Mouse (Mus musculus) limb, embryonic 14.5 days (tissue): Measurements from ENCODE around the gene Atxn1. TPM values are rescaled to one million over a fixed set of nuclear protein-coding genes. Genes with fewer than 3 reads are reported as not detected.
A peak's percentile ranks its signal among the peaks of the same experiment; 100 is the strongest.

Experiments
- ATAC-seq: fragments of 200-750 bp; cut with Nextera tagmentation; 2 replicates; pipeline ENCODE4 v1.8.0; 2017; ENCODE audit warnings: low read depth, moderate number of reproducible peaks, moderate TSS enrichment; ENCODE audit not compliant: low FRiP score
- DNase-seq: peaks from one replicate; pipeline ENCODE4 v3.0.0-alpha.2; 2015; ENCODE audit warnings: low spot score
- H3K27ac ChIP-seq: fragments of 300-500 bp; sonication (generic); replicated peaks from 2 replicates; pipeline ENCODE4 v1.5.1; 2014; ENCODE audit warnings: low read depth, mild to moderate bottlenecking, low read length, moderate library complexity, mixed read lengths
- H3K27me3 ChIP-seq: fragments of 300-500 bp; sonication (generic); 2 replicates; pipeline ENCODE4 v1.6.1; 2014; ENCODE audit warnings: low read length, mixed read lengths; ENCODE audit not compliant: control insufficient read depth, insufficient read depth
- H3K36me3 ChIP-seq: fragments of 300-500 bp; sonication (generic); 2 replicates; pipeline ENCODE4 v1.6.1; 2014; ENCODE audit warnings: mild to moderate bottlenecking, low read length, moderate library complexity, mixed read lengths; ENCODE audit not compliant: control insufficient read depth, insufficient read depth
- H3K4me1 ChIP-seq: fragments of 300-500 bp; sonication (generic); 2 replicates; pipeline ENCODE4 v1.6.1; 2014; ENCODE audit warnings: antibody characterized with exemption, low read length, mixed read lengths; ENCODE audit not compliant: control insufficient read depth, insufficient read depth
- H3K4me2 ChIP-seq: fragments of 300-500 bp; sonication (generic); replicated peaks from 2 replicates; pipeline ENCODE4 v1.6.1; 2014; ENCODE audit warnings: low read depth, mild to moderate bottlenecking, low read length, moderate library complexity; ENCODE audit not compliant: severe bottlenecking
- H3K4me3 ChIP-seq: fragments of 300-500 bp; sonication (generic); replicated peaks from 2 replicates; pipeline ENCODE4 v1.5.1; 2014; ENCODE audit warnings: low read length
- H3K9ac ChIP-seq: fragments of 300-500 bp; sonication (generic); 2 replicates; pipeline ENCODE4 v1.6.1; 2014; ENCODE audit warnings: mild to moderate bottlenecking, low read depth, low read length, moderate library complexity; ENCODE audit not compliant: severe bottlenecking
- H3K9me3 ChIP-seq: fragments of 300-500 bp; sonication (generic); 2 replicates; pipeline ENCODE4 v1.6.1; 2016; ENCODE audit warnings: low read length; ENCODE audit not compliant: control insufficient read depth
- POLR2A ChIP-seq: fragments of 200-500 bp; IDR thresholded peaks from 2 replicates; pipeline ENCODE4 v1.8.0; 2012; ENCODE audit warnings: inconsistent platforms, mild to moderate bottlenecking, moderate library complexity, borderline replicate concordance; ENCODE audit not compliant: insufficient read depth, insufficient read length; ENCODE audit errors: extremely low read depth
- WGBS: fragments of 180-500 bp; shearing (Covaris S2); extraction: QIAGEN DNeasy Blood & Tissue Kit; methylation state at CpG from one replicate; pipeline ENCODE4 v1.1.7; 2014; 5-methylcytosine and 5-hydroxymethylcytosine counted together
- polyA plus RNA-seq, 2 experiments: library from polyadenylated mRNA; depleted of rRNA in 1 of 2; stranded (reverse) in 1 of 2; unstranded in 1 of 2; fragments of >200 nt; fragmentation: Nextera tagmentation in 1 of 2; extraction: Ambion mirVana in 1 of 2; gene quantifications; 2 replicates each; pipeline versions ENCODE4 v1.2.1 to v1.2.3; 2012 to 2014

Atxn1 gene
- polyA plus RNA-seq, 2 experiments: 3.3 to 5.3 TPM

DNA sequence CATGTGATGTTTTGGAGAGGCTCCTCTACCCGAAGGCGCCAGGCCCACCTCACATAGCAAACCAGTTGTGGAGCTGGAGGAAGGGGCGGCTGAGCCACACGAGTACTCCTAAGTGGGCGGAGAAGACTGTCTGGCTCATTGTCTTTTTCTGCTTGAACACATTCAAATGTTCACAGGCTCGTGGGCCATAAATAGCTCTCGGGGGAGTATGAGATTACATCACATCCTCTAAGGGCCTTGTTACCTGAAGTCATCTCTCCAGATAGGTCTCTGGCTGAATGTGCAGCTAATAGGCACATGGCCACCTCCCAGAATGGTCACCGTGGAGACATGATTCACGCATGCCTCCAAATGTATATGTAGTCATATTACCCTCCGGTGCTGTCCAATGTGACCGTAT is 350.0 kb downstream of the Atxn1 start:
- Histone ChIP-seq H3K9ac (no peak overlapping the region), H3K36me3 (no peaks in the 10 kb centered on the region), H3K4me2 (no peak overlapping the region), H3K27me3 (no peaks in the 10 kb centered on the region), H3K4me1 (no peaks in the 10 kb centered on the region), H3K9me3 (no peaks in the 10 kb centered on the region), H3K4me3 (no peak overlapping the region), H3K27ac (no peak overlapping the region)
- ATAC-seq: no peak
- no peak for DNase-seq
- WGBS: 74% methylated on average over 11 of the region's 11 CpGs
- TF ChIP-seq POLR2A: no peak

DNA sequence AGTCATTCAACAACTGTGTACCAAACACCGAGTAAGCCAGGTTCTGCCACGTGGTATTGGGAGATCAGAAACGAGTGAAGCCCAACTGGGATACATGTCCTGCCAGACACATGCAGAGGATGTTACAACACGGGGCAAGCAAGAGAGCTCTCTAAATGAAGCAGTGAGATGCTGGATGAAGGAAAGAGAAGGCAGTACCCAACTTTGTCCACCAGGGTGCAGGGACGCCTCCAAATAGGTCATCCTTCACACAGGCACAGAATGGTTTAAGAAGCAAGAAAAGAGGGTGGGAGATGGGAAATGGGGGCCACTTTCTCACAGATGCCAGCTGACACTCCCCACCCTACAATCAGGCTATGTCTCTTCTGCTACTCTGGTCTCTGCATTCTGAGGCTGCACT is 351.5 kb downstream of the Atxn1 start:
- ATAC-seq (no peak), DNase-seq (peak; percentile 22)
- Histone ChIP-seq H3K4me2 (no peak overlapping the region), H3K36me3 (no peaks in the 10 kb centered on the region), H3K4me3 (no peak overlapping the region), H3K27me3 (no peaks in the 10 kb centered on the region), H3K9me3 (peaks cover 4% of the 10 kb centered on the region; the same call in 1 of the 2 replicates), H3K4me1 (no peaks in the 10 kb centered on the region), H3K27ac (no peak overlapping the region), H3K9ac (no peak overlapping the region)
- 33% methylated on average over 5 of the region's 5 CpGs for WGBS
- TF ChIP-seq POLR2A: no peak

DNA sequence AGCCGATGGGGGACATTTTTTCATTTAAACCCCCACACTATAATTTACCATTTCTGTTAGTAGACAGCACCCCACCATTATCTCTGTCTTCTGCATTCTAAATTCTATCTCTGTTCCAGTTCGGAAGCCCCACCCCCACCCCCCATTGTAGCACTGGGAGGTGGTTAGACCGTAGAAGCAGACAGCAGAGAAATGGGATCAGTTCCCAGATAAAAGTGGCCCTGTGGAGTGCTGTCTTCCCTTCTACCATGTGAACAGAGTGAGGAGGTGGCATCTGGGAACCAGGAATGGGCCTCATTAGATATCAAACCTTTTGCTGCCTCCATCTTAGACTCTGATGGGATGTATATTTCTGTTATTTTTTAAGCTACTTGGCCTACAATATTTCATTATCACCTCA is 353.3 kb downstream of the Atxn1 start:
- Histone ChIP-seq H3K4me3 (no peak overlapping the region), H3K27me3 (no peaks in the 10 kb centered on the region), H3K27ac (no peak overlapping the region), H3K9me3 (peaks cover 4% of the 10 kb centered on the region; the same call in 1 of the 2 replicates), H3K4me1 (no peaks in the 10 kb centered on the region), H3K36me3 (no peaks in the 10 kb centered on the region), H3K4me2 (no peak overlapping the region), H3K9ac (no peak overlapping the region)
- no peak for TF ChIP-seq POLR2A
- WGBS: 79% methylated on average over 3 of the region's 3 CpGs
- ATAC-seq: no peak
- no peak for DNase-seq

DNA sequence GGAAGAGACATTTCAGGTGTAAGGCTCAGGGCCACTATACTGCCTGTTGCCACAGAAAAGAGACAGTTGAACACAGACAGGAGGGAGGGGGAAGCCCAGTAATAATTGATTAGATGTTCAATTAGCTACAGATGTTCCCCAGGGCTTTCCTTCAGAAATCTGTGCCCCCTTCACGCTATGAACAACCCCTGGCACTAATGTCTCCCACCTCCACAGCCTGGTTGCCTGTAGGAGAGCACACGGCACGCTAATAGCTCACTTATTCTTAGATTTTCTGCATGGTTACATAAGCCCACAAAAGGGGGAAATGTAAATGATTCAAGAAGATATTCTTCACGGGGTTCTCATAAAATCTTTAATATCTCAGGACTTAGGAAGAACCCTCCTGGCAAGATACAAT is 355.3 kb downstream of the Atxn1 start:
- WGBS: 64% methylated on average over 4 of the region's 4 CpGs
- Histone ChIP-seq H3K27me3 (no peaks in the 10 kb centered on the region), H3K36me3 (no peaks in the 10 kb centered on the region), H3K9ac (no peak overlapping the region), H3K4me3 (no peak overlapping the region), H3K4me1 (no peaks in the 10 kb centered on the region), H3K4me2 (no peak overlapping the region), H3K9me3 (peaks cover 4% of the 10 kb centered on the region; the same call in 1 of the 2 replicates), H3K27ac (no peak overlapping the region)
- ATAC-seq: no peak
- no peak for DNase-seq
- no peak for TF ChIP-seq POLR2A

DNA sequence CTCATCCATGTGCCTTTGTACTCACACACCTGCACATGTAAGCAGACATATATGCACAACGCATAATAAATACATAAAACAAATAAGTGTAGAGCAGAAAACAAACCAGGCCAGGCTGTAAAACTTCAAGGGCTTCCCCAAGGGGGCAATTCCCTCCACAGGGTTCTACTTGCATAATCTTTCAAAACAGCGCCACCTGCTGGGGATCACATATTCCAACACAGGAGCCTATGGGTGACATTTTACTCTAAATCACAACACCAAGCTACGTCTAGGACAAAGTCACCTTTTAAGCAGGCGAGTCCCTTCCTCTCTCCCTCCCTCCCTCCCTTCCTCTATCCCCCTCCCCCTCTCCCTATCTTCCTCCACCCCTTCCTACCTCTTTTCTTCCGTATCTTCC is 356.2 kb downstream of the Atxn1 start:
- Histone ChIP-seq H3K9me3 (peaks cover 4% of the 10 kb centered on the region; the same call in 1 of the 2 replicates), H3K27ac (no peak overlapping the region), H3K27me3 (no peaks in the 10 kb centered on the region), H3K4me2 (no peak overlapping the region), H3K9ac (no peak overlapping the region), H3K4me3 (no peak overlapping the region), H3K4me1 (no peaks in the 10 kb centered on the region), H3K36me3 (no peaks in the 10 kb centered on the region)
- no peak for TF ChIP-seq POLR2A
- 98% methylated on average over 5 of the region's 5 CpGs for WGBS
- ATAC-seq: no peak
- no peak for DNase-seq

DNA sequence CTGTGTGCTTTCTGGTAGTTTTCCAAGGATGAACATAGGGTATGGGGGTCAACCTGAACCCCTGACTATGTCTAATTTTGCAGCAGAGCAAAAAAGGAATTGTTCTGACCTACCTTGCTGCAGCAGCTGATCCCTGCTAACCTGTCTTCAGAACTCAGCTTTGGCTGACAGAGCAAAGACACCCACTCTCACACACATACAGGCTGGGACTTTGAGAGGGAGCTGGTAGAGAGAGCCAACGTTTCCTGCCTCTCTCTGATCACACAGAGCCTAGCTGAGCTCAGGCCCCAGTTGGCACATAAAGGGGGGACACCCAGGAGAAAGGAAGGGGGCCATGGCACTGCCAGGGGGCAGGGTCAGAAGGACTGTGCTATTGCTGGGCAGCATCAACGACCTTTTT is 356.9 kb downstream of the Atxn1 start:
- H3K27ac ChIP-seq: no peak overlapping the region
- ATAC-seq: no peak
- no peak overlapping the region for H3K4me3 ChIP-seq
- 48% methylated on average over 2 of the region's 2 CpGs for WGBS
- DNase-seq: no peak
- no peaks in the 10 kb centered on the region for H3K36me3 ChIP-seq
- no peak overlapping the region for H3K9ac ChIP-seq
- H3K4me1 ChIP-seq: no peaks in the 10 kb centered on the region
- no peaks in the 10 kb centered on the region for H3K27me3 ChIP-seq
- H3K9me3 ChIP-seq: peaks cover 4% of the 10 kb centered on the region; the same call in 1 of the 2 replicates
- H3K4me2 ChIP-seq: no peak overlapping the region
- TF ChIP-seq POLR2A: no peak
